Mouse (Mus musculus) olfactory bulb, adult 2 months (tissue): ENCODE measurements around the gene E430018J23Rik.

Experiments
- CTCF ChIP-seq: fragments of 200-500 bp; IDR thresholded peaks from 2 replicates; pipeline ENCODE4 v1.5.1; 2012; ENCODE audit warnings: low read depth, mild to moderate bottlenecking, low read length, moderate library complexity; ENCODE audit not compliant: insufficient read depth
- POLR2A ChIP-seq: fragments of 200-500 bp; IDR thresholded peaks from 2 replicates; pipeline ENCODE4 v1.6.1; 2012; ENCODE audit warnings: mild to moderate bottlenecking, low read depth, low read length, moderate library complexity; ENCODE audit not compliant: insufficient read depth

DNA sequence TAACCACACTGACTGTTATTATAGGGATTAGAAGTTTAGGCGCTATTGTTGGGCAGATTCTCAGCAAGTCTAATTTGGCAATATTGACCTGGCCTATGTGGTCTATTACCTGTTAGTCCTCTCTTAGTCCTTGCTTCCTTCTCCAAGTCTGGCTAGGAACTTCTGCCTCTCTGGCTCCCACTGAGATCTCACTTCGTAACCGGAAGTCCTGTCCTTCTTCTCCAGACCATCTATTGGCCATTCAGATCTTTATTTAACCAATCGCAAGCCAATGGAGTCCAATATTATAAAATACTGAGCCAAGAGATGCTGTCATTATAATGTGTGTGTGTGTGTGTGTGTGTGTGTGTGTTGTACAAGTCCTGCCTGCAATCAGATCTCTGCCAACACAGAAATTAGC lies 29.3 kb downstream of the E430018J23Rik start:
- TF ChIP-seq CTCF (no peak), POLR2A (no peak)
